Mouse (Mus musculus): ENCODE data around the gene Zfr2. TPM values are rescaled to one million over a fixed set of nuclear protein-coding genes. Genes with fewer than 3 reads are reported as not detected.

Zfr2 gene
- total RNA-seq, 2 experiments from 2014 or later: 1.9 TPM

GRCm38 (mm10) chr10:81242021-81242420, 9.1 kb downstream of the Zfr2 start:
- intact Hi-C loops (cut with DNase I): no loop called here

GRCm38 (mm10) chr10:81244146-81244545, 11.2 kb downstream of the Zfr2 start:
- no peak for DNase-seq
- intact Hi-C loops (cut with DNase I): no loop called here

More at GRCm38 (mm10) chr10:81242021-81242420, 9.1 kb downstream of the Zfr2 start:
- no peak for DNase-seq

GRCm38 (mm10) chr10:81244595-81244994, 11.6 kb downstream of the Zfr2 start:
- intact Hi-C loops (cut with DNase I): no loop called here
- DNase-seq: peak; percentile 64 to 75

- intact Hi-C loops (cut with DNase I): no loop called here
- no peak for DNase-seq
Measured at GRCm38 (mm10) chr10:81245166-81245565, 12.2 kb downstream of the Zfr2 start.

- no peak for DNase-seq
- intact Hi-C loops (cut with DNase I): no loop called here
Measured at GRCm38 (mm10) chr10:81247804-81248203, 14.8 kb downstream of the Zfr2 start.

- intact Hi-C loops (cut with DNase I): no loop called here
- no peak for DNase-seq
Measured at GRCm38 (mm10) chr10:81249442-81249841, 16.5 kb downstream of the Zfr2 start.

- DNase-seq: no peak
- intact Hi-C loops (cut with DNase I): no loop called here
Measured at GRCm38 (mm10) chr10:81252424-81253419, 19.8 kb downstream of the Zfr2 start, which contains the start of gene Matk. TSS of gene Matk (plus strand) at chr10:81252935.

GRCm38 (mm10) chr10:81254886-81255285, 21.9 kb downstream of the Zfr2 start:
- intact Hi-C loops (cut with DNase I): no loop called here
- no peak for DNase-seq

- DNase-seq: no peak
- intact Hi-C loops (cut with DNase I): no loop called here
Measured at GRCm38 (mm10) chr10:81257158-81258039, 24.4 kb downstream of the Zfr2 start.

- intact Hi-C loops (cut with DNase I): no loop called here
- DNase-seq: no peak
Measured at GRCm38 (mm10) chr10:81259225-81259884, 26.4 kb downstream of the Zfr2 start.

- DNase-seq: no peak
- intact Hi-C loops (cut with DNase I): no loop called here
Measured at GRCm38 (mm10) chr10:81261025-81261424, 28.1 kb downstream of the Zfr2 start.

- intact Hi-C loops (cut with DNase I): no loop called here
- no peak for DNase-seq
Measured at GRCm38 (mm10) chr10:81265540-81265939, 32.6 kb downstream of the Zfr2 start.

- intact Hi-C loops (cut with DNase I): no loop called here
- DNase-seq: peak; percentile 95 to 96
Measured at GRCm38 (mm10) chr10:81266211-81267105, 33.5 kb downstream of the Zfr2 start, which contains the start of the genes Mrpl54 and Apba3. TSS of gene Mrpl54 (minus strand) at chr10:81266934. TSS of gene Apba3 (plus strand) at chr10:81266960.

GRCm38 (mm10) chr10:81268056-81268455, 35.1 kb downstream of the Zfr2 start:
- peak; percentile 77 to 84 for DNase-seq
- intact Hi-C loops (cut with DNase I): no loop called here

GRCm38 (mm10) chr10:81268643-81269412, 35.9 kb downstream of the Zfr2 start:
- no peak for DNase-seq
- intact Hi-C loops (cut with DNase I): no loop called here

- intact Hi-C loops (cut with DNase I): no loop called here
- DNase-seq: no peak
Measured at GRCm38 (mm10) chr10:81272356-81272755, 39.4 kb downstream of the Zfr2 start.

GRCm38 (mm10) chr10:81273842-81274241, 40.9 kb downstream of the Zfr2 start:
- DNase-seq: no peak
- intact Hi-C loops (cut with DNase I): no loop called here

GRCm38 (mm10) chr10:81277676-81278075, 44.7 kb downstream of the Zfr2 start:
- no peak for DNase-seq

GRCm38 (mm10) chr10:81279496-81279895, 46.5 kb downstream of the Zfr2 start:
- intact Hi-C loops (cut with DNase I): no loop called here
- no peak for DNase-seq

More at GRCm38 (mm10) chr10:81277676-81278075, 44.7 kb downstream of the Zfr2 start:
- intact Hi-C loops (cut with DNase I): no loop called here
